Mouse (Mus musculus) heart, postnatal 14 days (tissue): ENCODE data around the gene Anks1b. TPM values are rescaled to one million over a fixed set of nuclear protein-coding genes. Genes with fewer than 3 reads are reported as not detected.

Experiments used
- DNase-seq, 2 experiments: peaks; one replicate each; pipeline ENCODE4 v3.0.0; 2021 to 2022
- intact Hi-C: fragments of 180-260 bp; cut with DNase I; formaldehyde crosslinking; loops from one replicate; pipeline ENCODE4 v1.15.1; 2025
- total RNA-seq, 2 experiments: library from RNA; stranded (reverse); gene quantifications; 2 replicates each; pipeline ENCODE4 v1.2.3; 2021

Anks1b gene
- total RNA-seq, 2 experiments from 2014 or later: 0.41 to 0.49 TPM

GRCm38 (mm10) chr10:90970560-90970959 lies 1097.3 kb downstream of the Anks1b start:
- no peak for DNase-seq
- intact Hi-C loops: no loop called here

- DNase-seq: no peak
- intact Hi-C loops: no loop called here
Measured at GRCm38 (mm10) chr10:90974084-90974483, 1100.8 kb downstream of the Anks1b start.

DNA sequence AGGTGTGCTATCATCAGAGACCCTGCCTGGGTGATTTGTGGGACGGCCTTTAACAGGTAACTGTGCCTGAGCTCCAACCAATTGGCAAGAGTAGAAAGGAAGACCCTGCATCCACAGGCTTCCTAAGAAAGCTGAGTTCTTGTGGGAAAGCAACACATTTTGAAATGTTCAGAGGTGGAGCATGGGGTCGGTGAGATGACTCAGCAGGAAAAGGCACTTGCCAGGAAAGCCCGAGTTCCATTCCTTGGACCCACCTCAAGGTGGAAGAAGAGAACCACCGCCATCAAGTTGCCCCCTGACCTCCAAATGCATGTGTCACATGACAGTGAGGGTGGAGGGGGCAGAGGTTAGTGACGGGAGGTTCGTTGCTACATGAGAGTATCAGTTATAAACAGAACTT lies 1101.2 kb downstream of the Anks1b start:
- intact Hi-C loops: no loop called here
- no peak for DNase-seq

DNA sequence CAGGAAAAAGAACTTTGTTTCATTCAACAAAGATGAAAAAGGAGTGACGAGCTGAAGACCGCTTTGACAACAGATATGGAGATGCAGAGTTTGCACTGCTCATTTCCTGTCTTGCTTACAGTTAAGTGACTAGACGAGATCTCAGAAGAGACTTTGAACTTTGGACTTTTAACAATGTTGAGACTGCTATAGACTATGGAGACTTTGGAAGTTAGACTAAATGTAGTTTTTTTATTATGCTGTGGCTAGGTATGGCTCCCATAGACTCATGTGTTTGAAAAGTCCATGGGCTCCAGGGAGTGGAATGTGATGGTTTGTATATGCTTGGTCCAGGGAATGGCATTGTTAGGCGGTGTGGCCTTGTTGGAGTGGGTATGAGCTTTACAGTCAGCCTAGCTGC lies 1108.5 kb downstream of the Anks1b start:
- intact Hi-C loops: no loop called here
- DNase-seq: no peak

GRCm38 (mm10) chr10:90983046-90983445 lies 1109.7 kb downstream of the Anks1b start:
- intact Hi-C loops: no loop called here
- no peak for DNase-seq

- intact Hi-C loops: no loop called here
- no peak for DNase-seq
Measured at GRCm38 (mm10) chr10:90990340-90990739, 1117.0 kb downstream of the Anks1b start.

- intact Hi-C loops: no loop called here
- DNase-seq: no peak
Measured at GRCm38 (mm10) chr10:90992237-90992636, 1118.9 kb downstream of the Anks1b start.

DNA sequence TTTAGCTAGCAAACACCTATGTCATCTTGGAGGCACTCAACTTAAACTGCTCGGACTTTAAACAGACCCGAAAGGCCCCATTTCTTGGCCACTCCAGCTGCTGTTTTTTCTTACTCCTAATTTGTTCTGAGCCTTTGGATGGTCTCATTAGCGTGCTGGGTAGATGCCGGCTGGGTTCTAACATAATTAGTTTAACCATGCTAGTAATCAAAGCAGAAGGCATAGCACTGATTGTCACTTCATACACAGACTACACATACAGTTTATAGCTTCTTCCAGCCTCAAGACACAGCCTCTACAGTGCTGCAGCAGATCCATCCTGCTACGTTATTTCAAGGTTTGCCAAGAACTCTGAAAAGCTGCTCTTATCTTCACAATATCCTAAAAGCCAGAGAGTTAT lies 1120.6 kb downstream of the Anks1b start:
- DNase-seq: no peak
- intact Hi-C loops: no loop called here

DNA sequence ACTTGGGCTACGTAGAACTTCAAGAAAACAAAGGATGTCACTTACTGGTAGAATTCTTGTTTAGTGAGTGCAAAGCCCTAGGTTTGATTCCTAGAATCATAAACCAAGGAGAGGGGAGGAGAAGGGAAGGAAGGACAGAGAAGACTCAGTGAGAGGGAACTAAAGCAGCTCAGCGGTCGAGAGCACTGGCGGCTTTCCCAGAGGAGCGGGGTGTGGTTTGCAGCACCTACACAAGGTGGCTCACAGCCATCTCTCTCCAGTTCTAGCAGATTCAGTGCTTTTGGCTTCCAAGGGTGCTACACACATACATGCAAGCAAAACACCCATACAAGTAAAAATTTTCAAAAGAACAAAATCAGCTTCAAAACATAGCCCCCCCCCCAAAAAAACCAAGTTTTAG lies 1126.6 kb downstream of the Anks1b start:
- peak in 1 of 2 experiments; percentile 5 for DNase-seq
- intact Hi-C loops: no loop called here

DNA sequence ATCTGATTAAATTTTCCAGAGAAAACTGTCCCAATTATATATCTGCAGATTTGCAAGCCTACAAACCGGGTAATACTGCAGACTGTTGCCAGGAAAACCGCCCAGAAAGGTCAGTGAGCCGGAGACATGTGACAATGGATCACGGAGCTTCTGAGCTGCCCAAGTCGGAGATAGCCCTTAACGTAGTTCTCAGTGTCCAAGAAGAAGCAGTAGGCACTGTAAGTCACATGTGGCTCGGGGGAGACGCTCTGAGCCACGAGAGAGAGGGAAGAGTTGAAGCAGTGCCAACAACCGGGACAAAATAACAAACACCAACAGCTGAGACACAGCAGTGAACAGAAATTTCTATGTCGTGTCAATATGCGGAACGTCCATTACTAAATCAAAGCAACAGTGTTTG lies 1128.1 kb downstream of the Anks1b start:
- intact Hi-C loops: no loop called here

GRCm38 (mm10) chr10:91005858-91006538 lies 1132.7 kb downstream of the Anks1b start:
- intact Hi-C loops: no loop called here

More for the DNA sequence above, 1128.1 kb downstream of the Anks1b start:
- DNase-seq: peak; percentile 18 to 19

More at GRCm38 (mm10) chr10:91005858-91006538, 1132.7 kb downstream of the Anks1b start:
- DNase-seq: no peak

Other genes starting within 250 kb of the Anks1b start
- gene Scyl2, start 187.2 kb upstream of the Anks1b start, total RNA-seq: 10 to 100 TPM; 17.8 to 18.9 TPM
- 10 to 100 TPM in 1 of 2 experiments, 1 to 10 TPM in 1; 9.9 to 11.8 TPM for gene Actr6, start 141.2 kb upstream of the Anks1b start, total RNA-seq
- gene Uhrf1bp1l, start 128.5 kb upstream of the Anks1b start, total RNA-seq: 10 to 100 TPM; 24.7 to 29.0 TPM